Mouse (Mus musculus): ENCODE measurements around the gene Zbtb12.

The Zbtb12 gene

GRCm38 (mm10) chr17:34894801-34895530 is 15.7 kb downstream of the Zbtb12 start:
- H3K27me3 ChIP-seq (ENCODE audit: insufficient read depth, low read length) = 0 out of 2 replicates have a peak, but pooled peaks cover 4% of the 10 kb centered on the region
- H3K4me1 ChIP-seq (replicated peaks; ENCODE audit: low read depth, low read length) = peaks cover 72% of the 10 kb centered on the region
- H3K9me3 ChIP-seq (ENCODE audit: low read length) = no peaks in the 10 kb centered on the region
- TF ChIP-seq CTCF (conservative IDR thresholded peaks at IDR 0.05; ENCODE audit: low read length) (no peak), NANOG (IDR thresholded peaks at IDR 0.05; ENCODE audit: borderline replicate concordance, low read length) (no peak), POU5F1 (IDR thresholded peaks at IDR 0.05; ENCODE audit: borderline replicate concordance, low read length) (no peak)
- H3K36me3 ChIP-seq (ENCODE audit: insufficient read depth, low read length) = peaks cover 9% of the 10 kb centered on the region; the same call in 1 of the 2 replicates
- H3K4me3 ChIP-seq (replicated peaks; ENCODE audit: low read length) = peak overlapping the region; percentile 86

- Histone ChIP-seq H3K27me3 (ENCODE audit: insufficient read depth, low read length) (0 out of 2 replicates have a peak, but pooled peaks cover 4% of the 10 kb centered on the region), H3K4me1 (replicated peaks; ENCODE audit: low read depth, low read length) (peaks cover 69% of the 10 kb centered on the region), H3K4me3 (replicated peaks; ENCODE audit: low read length) (peak overlapping the region; percentile 86), H3K36me3 (ENCODE audit: insufficient read depth, low read length) (peaks cover 13% of the 10 kb centered on the region), H3K9me3 (ENCODE audit: low read length) (no peaks in the 10 kb centered on the region)
- no peak for TF ChIP-seq POU5F1 (IDR thresholded peaks at IDR 0.05; ENCODE audit: borderline replicate concordance, low read length)
- TF ChIP-seq NANOG (IDR thresholded peaks at IDR 0.05; ENCODE audit: borderline replicate concordance, low read length) = no peak
- TF ChIP-seq CTCF (conservative IDR thresholded peaks at IDR 0.05; ENCODE audit: low read length) = no peak
Measured at GRCm38 (mm10) chr17:34895724-34896123, 16.4 kb downstream of the Zbtb12 start.

GRCm38 (mm10) chr17:34896366-34896765 is 17.1 kb downstream of the Zbtb12 start:
- H3K36me3 ChIP-seq (ENCODE audit: insufficient read depth, low read length) = peaks cover 19% of the 10 kb centered on the region
- 0 out of 2 replicates have a peak, but pooled peaks cover 4% of the 10 kb centered on the region for H3K27me3 ChIP-seq (ENCODE audit: insufficient read depth, low read length)
- H3K4me3 ChIP-seq (replicated peaks; ENCODE audit: low read length) = peak overlapping the region; percentile 59
- H3K9me3 ChIP-seq (ENCODE audit: low read length) = no peaks in the 10 kb centered on the region
- peaks cover 70% of the 10 kb centered on the region for H3K4me1 ChIP-seq (replicated peaks; ENCODE audit: low read depth, low read length)
- TF ChIP-seq CTCF (conservative IDR thresholded peaks at IDR 0.05; ENCODE audit: low read length) (no peak), POU5F1 (IDR thresholded peaks at IDR 0.05; ENCODE audit: borderline replicate concordance, low read length) (no peak), NANOG (IDR thresholded peaks at IDR 0.05; ENCODE audit: borderline replicate concordance, low read length) (no peak)

GRCm38 (mm10) chr17:34897373-34898159 is 18.3 kb downstream of the Zbtb12 start:
- H3K4me3 ChIP-seq (replicated peaks; ENCODE audit: low read length) = peak overlapping the region; percentile 92
- TF ChIP-seq CTCF (conservative IDR thresholded peaks at IDR 0.05; ENCODE audit: low read length) (no peak), POU5F1 (IDR thresholded peaks at IDR 0.05; ENCODE audit: borderline replicate concordance, low read length) (no peak)
- 0 out of 2 replicates have a peak, but pooled peaks cover 4% of the 10 kb centered on the region for H3K27me3 ChIP-seq (ENCODE audit: insufficient read depth, low read length)

GRCm38 (mm10) chr17:34898160-34898586 is 18.9 kb downstream of the Zbtb12 start, which contains the start of the genes C2 and Ehmt2:
TSS of gene C2 (minus strand) at chr17:34898265.
TSS of gene Ehmt2 (plus strand) at chr17:34898469.
- Histone ChIP-seq H3K9me3 (ENCODE audit: low read length) (no peaks in the 10 kb centered on the region), H3K4me3 (replicated peaks; ENCODE audit: low read length) (peak within 1 kb of the TSS; percentile 92), H3K27me3 (ENCODE audit: insufficient read depth, low read length) (0 out of 2 replicates have a peak, but pooled peaks cover 4% of the 10 kb centered on the region), H3K4me1 (replicated peaks; ENCODE audit: low read depth, low read length) (peaks cover 68% of the 10 kb centered on the region), H3K36me3 (ENCODE audit: insufficient read depth, low read length) (peaks cover 30% of the 10 kb centered on the region)
- TF ChIP-seq POU5F1 (IDR thresholded peaks at IDR 0.05; ENCODE audit: borderline replicate concordance, low read length) = no peak
- TF ChIP-seq NANOG (IDR thresholded peaks at IDR 0.05; ENCODE audit: borderline replicate concordance, low read length) = no peak
- no peak for TF ChIP-seq CTCF (conservative IDR thresholded peaks at IDR 0.05; ENCODE audit: low read length)

More at GRCm38 (mm10) chr17:34897373-34898159, 18.3 kb downstream of the Zbtb12 start:
- H3K4me1 ChIP-seq (replicated peaks; ENCODE audit: low read depth, low read length) = peaks cover 68% of the 10 kb centered on the region
- H3K36me3 ChIP-seq (ENCODE audit: insufficient read depth, low read length) = peaks cover 25% of the 10 kb centered on the region
- H3K9me3 ChIP-seq (ENCODE audit: low read length) = no peaks in the 10 kb centered on the region

GRCm38 (mm10) chr17:34898706-34899052 is 19.4 kb downstream of the Zbtb12 start:
- peaks cover 68% of the 10 kb centered on the region for H3K4me1 ChIP-seq (replicated peaks; ENCODE audit: low read depth, low read length)
- H3K9me3 ChIP-seq (ENCODE audit: low read length) = no peaks in the 10 kb centered on the region
- no peak for TF ChIP-seq POU5F1 (IDR thresholded peaks at IDR 0.05; ENCODE audit: borderline replicate concordance, low read length)
- TF ChIP-seq CTCF (conservative IDR thresholded peaks at IDR 0.05; ENCODE audit: low read length) = no peak
- TF ChIP-seq NANOG (IDR thresholded peaks at IDR 0.05; ENCODE audit: borderline replicate concordance, low read length) = no peak
- H3K27me3 ChIP-seq (ENCODE audit: insufficient read depth, low read length) = 0 out of 2 replicates have a peak, but pooled peaks cover 4% of the 10 kb centered on the region
- H3K36me3 ChIP-seq (ENCODE audit: insufficient read depth, low read length) = peaks cover 34% of the 10 kb centered on the region
- H3K4me3 ChIP-seq (replicated peaks; ENCODE audit: low read length) = peak overlapping the region; percentile 92

GRCm38 (mm10) chr17:34899053-34899889 is 20.0 kb downstream of the Zbtb12 start:
- no peaks in the 10 kb centered on the region for H3K9me3 ChIP-seq (ENCODE audit: low read length)
- H3K36me3 ChIP-seq (ENCODE audit: insufficient read depth, low read length) = peaks cover 40% of the 10 kb centered on the region
- peak overlapping the region; percentile 92 for H3K4me3 ChIP-seq (replicated peaks; ENCODE audit: low read length)
- 0 out of 2 replicates have a peak, but pooled peaks cover 4% of the 10 kb centered on the region for H3K27me3 ChIP-seq (ENCODE audit: insufficient read depth, low read length)
- TF ChIP-seq NANOG (IDR thresholded peaks at IDR 0.05; ENCODE audit: borderline replicate concordance, low read length) (no peak), CTCF (conservative IDR thresholded peaks at IDR 0.05; ENCODE audit: low read length) (no peak), POU5F1 (IDR thresholded peaks at IDR 0.05; ENCODE audit: borderline replicate concordance, low read length) (no peak)
- H3K4me1 ChIP-seq (replicated peaks; ENCODE audit: low read depth, low read length) = peaks cover 70% of the 10 kb centered on the region
